ENCODE assay signal across 10 mouse cellular contexts in genomic region chr4:141382406-141382805, GRCm38 (mm10). TPM values are rescaled to one million over a fixed set of nuclear protein-coding genes. Genes with fewer than 3 reads are reported as not detected.
DNase-seq lines count a peak whose midpoint lies in the region; ATAC-seq and TF ChIP-seq lines count a peak whose summit lies in the region.
"Had no signal": no experiment of that assay in that cellular context is flagged by ENCODE, and none has a peak within 500 bp of the region (broad histone marks: within the 10 kb centered on the region; RNA-seq: fewer than 3 reads in every experiment).

No protein-coding gene starts in this region.

- H3K27ac ChIP-seq in heart, embryonic 15.5 days, result no peak overlapping the region
- H3K27ac ChIP-seq in heart, adult 2 months, result no peak overlapping the region
- no peak overlapping the region for H3K27ac ChIP-seq in hindbrain, postnatal 0 days
- H3K27ac ChIP-seq in midbrain, embryonic 14.5 days (replicated peaks; ENCODE audit: low read depth, low read length), result no peak overlapping the region

- intact Hi-C loops in heart, adult 2 months (cut with DNase I), result no loop called here

- H3K4me1 ChIP-seq in heart, embryonic 15.5 days (replicated peaks), result peaks cover 9% of the 10 kb centered on the region
- no peaks in the 10 kb centered on the region; the same call in 1 of the 2 replicates for H3K4me1 ChIP-seq in heart, adult 2 months (ENCODE audit: control insufficient read depth, insufficient read depth, low read length)
- H3K4me1 ChIP-seq in hindbrain, postnatal 0 days (ENCODE audit: insufficient read depth, low read length), result no peaks in the 10 kb centered on the region
- H3K4me1 ChIP-seq in midbrain, embryonic 14.5 days (ENCODE audit: control insufficient read depth, insufficient read depth, low read length), result no peaks in the 10 kb centered on the region

- H3K79me2 ChIP-seq in heart, adult 2 months (replicated peaks; ENCODE audit: control insufficient read depth, insufficient read depth, low read length), result no peaks in the 10 kb centered on the region

- no peak for TF ChIP-seq CTCF in heart, adult 2 months (IDR thresholded peaks at IDR 0.05)
- peak; percentile 31 for TF ChIP-seq CTCF in hindbrain, postnatal 0 days (IDR thresholded peaks at IDR 0.05; ENCODE audit: low read depth)

- ATAC-seq in heart, embryonic 15.5 days (replicated peaks; ENCODE audit: insufficient number of reproducible peaks, insufficient read depth, low FRiP score, low read depth), result no peak
- no peak for ATAC-seq in hindbrain, postnatal 0 days
- no peak for ATAC-seq in midbrain, embryonic 14.5 days (ENCODE audit: low FRiP score, low TSS enrichment)

- 1% methylated on average over 25 of the region's 25 CpGs for WGBS in heart, embryonic 15.5 days
- WGBS in heart, adult 2 months, result 2% methylated on average over 25 of the region's 25 CpGs
- WGBS in hindbrain, postnatal 0 days, result 11% methylated on average over 25 of the region's 25 CpGs
- WGBS in midbrain, embryonic 14.5 days, result 1% methylated on average over 25 of the region's 25 CpGs

- 0 out of 2 replicates have a peak overlapping the region, but pooled peaks have one; percentile 35 for H3K9ac ChIP-seq in heart, embryonic 15.5 days
- no peak overlapping the region for H3K9ac ChIP-seq in heart, adult 2 months (ENCODE audit: low read depth, low read length)
- 0 out of 2 replicates have a peak overlapping the region, but pooled peaks have one; percentile 13 for H3K9ac ChIP-seq in hindbrain, postnatal 0 days (replicated peaks; ENCODE audit: low read length)
- peak overlapping the region; percentile 25; the same call in 1 of the 2 replicates for H3K9ac ChIP-seq in midbrain, embryonic 14.5 days (replicated peaks; ENCODE audit: low read length)

- H3K9me3 ChIP-seq in heart, embryonic 15.5 days (replicated peaks), result no peaks in the 10 kb centered on the region
- no peaks in the 10 kb centered on the region for H3K9me3 ChIP-seq in hindbrain, postnatal 0 days (ENCODE audit: low read length)
- no peaks in the 10 kb centered on the region for H3K9me3 ChIP-seq in midbrain, embryonic 14.5 days (ENCODE audit: control insufficient read depth, low read length)

- DNase-seq in heart, adult 2 months, result no peak
- DNase-seq in embryo, embryonic 10 days (ENCODE audit: low spot score), result peak; percentile 56
- DNase-seq in hindbrain, postnatal 0 days (ENCODE audit: low spot score), result no peak
- DNase-seq in midbrain, embryonic 14.5 days, result peak; percentile 58
- DNase-seq in urinary bladder, postnatal 36 days (ENCODE audit: low spot score in 2 of 2), result no peak
- DNase-seq in cerebellum, adult 11-12 months, result no peak
- DNase-seq in adrenal gland, postnatal 4 days (ENCODE audit: low spot score in 2 of 2), result no peak

- peaks cover 54% of the 10 kb centered on the region for H3K27me3 ChIP-seq in heart, embryonic 15.5 days
- H3K27me3 ChIP-seq in heart, adult 2 months (ENCODE audit: control insufficient read depth, insufficient read depth, low read length), result peaks cover 3% of the 10 kb centered on the region
- H3K27me3 ChIP-seq in hindbrain, postnatal 0 days (ENCODE audit: insufficient read depth, low read length), result peaks cover 18% of the 10 kb centered on the region
- H3K27me3 ChIP-seq in midbrain, embryonic 14.5 days (ENCODE audit: control insufficient read depth, insufficient read depth, low read length), result peaks cover 40% of the 10 kb centered on the region

- H3K36me3 ChIP-seq in heart, embryonic 15.5 days, result no peaks in the 10 kb centered on the region
- H3K36me3 ChIP-seq in heart, adult 2 months (ENCODE audit: control insufficient read depth, insufficient read depth, low read length), result no peaks in the 10 kb centered on the region
- H3K36me3 ChIP-seq in hindbrain, postnatal 0 days (ENCODE audit: insufficient read depth, low read length), result 0 out of 2 replicates have a peak, but pooled peaks cover 5% of the 10 kb centered on the region
- no peaks in the 10 kb centered on the region for H3K36me3 ChIP-seq in midbrain, embryonic 14.5 days (ENCODE audit: control insufficient read depth, insufficient read depth, low read length)

- TF ChIP-seq EP300 in heart, adult 2 months (IDR thresholded peaks at IDR 0.05; ENCODE audit: insufficient read depth, low read depth, low read length), result no peak

- peak overlapping the region; percentile 78 for H3K4me2 ChIP-seq in heart, embryonic 15.5 days
- peak overlapping the region; percentile 49 for H3K4me2 ChIP-seq in hindbrain, postnatal 0 days (ENCODE audit: low read depth, low read length)
- peak overlapping the region; percentile 55 for H3K4me2 ChIP-seq in midbrain, embryonic 14.5 days (ENCODE audit: low read length)

- TF ChIP-seq POLR2A in heart, adult 2 months (IDR thresholded peaks at IDR 0.05; ENCODE audit: insufficient read depth, low read depth, low read length), result no peak

- peak overlapping the region; percentile 44 for H3K4me3 ChIP-seq in heart, embryonic 15.5 days
- no peak overlapping the region for H3K4me3 ChIP-seq in heart, adult 2 months
- H3K4me3 ChIP-seq in hindbrain, postnatal 0 days (ENCODE audit: low read length), result peak overlapping the region; percentile 16; the same call in 1 of the 2 replicates
- peak overlapping the region; percentile 22 for H3K4me3 ChIP-seq in midbrain, embryonic 14.5 days (replicated peaks; ENCODE audit: low read depth, low read length)
- H3K4me3 ChIP-seq: erythroblast, embryonic 14.5 days had no signal

RNA-seq across cellular contexts. Expression of gene Fam131c, which starts 14.4 kb away (rescaled TPM):
- 0.53 and 0.70 TPM in 2 replicates for polyA plus RNA-seq in heart, embryonic 15.5 days (2015; fragmentation: Nextera tagmentation; extraction: Ambion mirVana)
- total RNA-seq in heart, adult 2 months (2021), result 1 to 10 TPM; 2.0 to 2.2 TPM
- polyA plus RNA-seq in heart, adult 2 months (2012; rRNA removed), result 0.29 and 2.9 TPM in 2 replicates
- total RNA-seq in hindbrain, postnatal 0 days (2014; rRNA removed), result 95.3 and 103 TPM in 2 replicates
- 41.7 and 46.3 TPM in 2 replicates for polyA plus RNA-seq in hindbrain, postnatal 0 days (2015; fragmentation: Nextera tagmentation; extraction: Ambion mirVana)
- polyA plus RNA-seq in midbrain, embryonic 14.5 days (2014; fragmentation: Nextera tagmentation; extraction: Ambion mirVana), result 26.7 and 37.2 TPM in 2 replicates
- total RNA-seq in adrenal gland, postnatal 4 days (2021), result 1 to 10 TPM; 1.9 to 3.0 TPM
- total RNA-seq: CH12.LX had no signal
- polyA plus RNA-seq: erythroblast, embryonic 14.5 days had no signal

RNA-seq across cellular contexts. Expression of gene Clcnka, which starts 16.1 kb away (rescaled TPM):
- polyA plus RNA-seq in heart, embryonic 15.5 days (2015; fragmentation: Nextera tagmentation; extraction: Ambion mirVana), result 0.05 and 0.06 TPM in 2 replicates
- total RNA-seq in heart, adult 2 months (2021), result not detected
- polyA plus RNA-seq in heart, adult 2 months (2012; rRNA removed), result 0.04 TPM in 1 of 2 replicates, not detected in the other
- total RNA-seq in hindbrain, postnatal 0 days (2014; rRNA removed), result 1.1 and 1.2 TPM in 2 replicates
- polyA plus RNA-seq in hindbrain, postnatal 0 days (2015; fragmentation: Nextera tagmentation; extraction: Ambion mirVana), result 0.95 and 0.98 TPM in 2 replicates
- 0.11 TPM in 1 of 2 replicates, not detected in the other for polyA plus RNA-seq in midbrain, embryonic 14.5 days (2014; fragmentation: Nextera tagmentation; extraction: Ambion mirVana)
- total RNA-seq in adrenal gland, postnatal 4 days (2021), result 1 to 10 TPM in 1 of 2 experiments, not detected in 1; 2.3 TPM
- total RNA-seq: CH12.LX had no signal
- polyA plus RNA-seq: erythroblast, embryonic 14.5 days had no signal

RNA-seq across cellular contexts. Expression of gene Clcnkb, which starts 33.4 kb away (rescaled TPM):
- polyA plus RNA-seq in heart, embryonic 15.5 days (2015; fragmentation: Nextera tagmentation; extraction: Ambion mirVana), result 0.39 and 0.60 TPM in 2 replicates
- under 1 TPM; 0.43 to 0.57 TPM for total RNA-seq in heart, adult 2 months (2021)
- polyA plus RNA-seq in heart, adult 2 months (2012; rRNA removed), result 2.1 and 4.6 TPM in 2 replicates
- total RNA-seq in hindbrain, postnatal 0 days (2014; rRNA removed), result 5.0 TPM in 1 of 2 replicates, not detected in the other
- polyA plus RNA-seq in hindbrain, postnatal 0 days (2015; fragmentation: Nextera tagmentation; extraction: Ambion mirVana), result 0.19 and 0.38 TPM in 2 replicates
- not detected in 2 replicates for polyA plus RNA-seq in midbrain, embryonic 14.5 days (2014; fragmentation: Nextera tagmentation; extraction: Ambion mirVana)
- 10 to 100 TPM in 1 of 2 experiments, 1 to 10 TPM in 1; 1.0 to 24.8 TPM for total RNA-seq in adrenal gland, postnatal 4 days (2021)
- polyA plus RNA-seq: erythroblast, embryonic 14.5 days had no signal

RNA-seq across cellular contexts. Expression of gene Hspb7, which starts 38.2 kb away (rescaled TPM):
- 220 and 234 TPM in 2 replicates for polyA plus RNA-seq in heart, embryonic 15.5 days (2015; fragmentation: Nextera tagmentation; extraction: Ambion mirVana)
- 1,000 to 10,000 TPM; 1,066 to 1,498 TPM for total RNA-seq in heart, adult 2 months (2021)
- 973 and 1,028 TPM in 2 replicates for polyA plus RNA-seq in heart, adult 2 months (2012; rRNA removed)
- total RNA-seq in hindbrain, postnatal 0 days (2014; rRNA removed), result 0.32 TPM in 1 of 2 replicates, not detected in the other
- polyA plus RNA-seq in hindbrain, postnatal 0 days (2015; fragmentation: Nextera tagmentation; extraction: Ambion mirVana), result 0.06 and 0.08 TPM in 2 replicates
- polyA plus RNA-seq in midbrain, embryonic 14.5 days (2014; fragmentation: Nextera tagmentation; extraction: Ambion mirVana), result not detected in 2 replicates
- 1 to 10 TPM; 2.9 to 9.6 TPM for total RNA-seq in adrenal gland, postnatal 4 days (2021)
- polyA plus RNA-seq: erythroblast, embryonic 14.5 days had no signal

RNA-seq across cellular contexts. Expression of gene Srarp, which starts 53.5 kb away (rescaled TPM):
- polyA plus RNA-seq in heart, embryonic 15.5 days (2015; fragmentation: Nextera tagmentation; extraction: Ambion mirVana), result not detected in 2 replicates
- total RNA-seq in heart, adult 2 months (2021), result 1 to 10 TPM; 1.6 to 2.2 TPM
- 0.94 and 2.4 TPM in 2 replicates for polyA plus RNA-seq in heart, adult 2 months (2012; rRNA removed)
- total RNA-seq in hindbrain, postnatal 0 days (2014; rRNA removed), result 5.8 and 9.9 TPM in 2 replicates
- polyA plus RNA-seq in hindbrain, postnatal 0 days (2015; fragmentation: Nextera tagmentation; extraction: Ambion mirVana), result 0.33 and 0.54 TPM in 2 replicates
- 0.24 and 0.74 TPM in 2 replicates for polyA plus RNA-seq in midbrain, embryonic 14.5 days (2014; fragmentation: Nextera tagmentation; extraction: Ambion mirVana)
- not detected for total RNA-seq in adrenal gland, postnatal 4 days (2021)
- total RNA-seq: CH12.LX had no signal
- polyA plus RNA-seq: erythroblast, embryonic 14.5 days had no signal

Comparison
In these comparisons a context has a peak if more than half of its experiments do, and no peak if none do; other contexts are left out.
1. DNase-seq: peak in embryo, embryonic 10 days (single experiment) and midbrain, embryonic 14.5 days (single experiment); none in heart, adult 2 months (0 of 2), hindbrain, postnatal 0 days (single experiment), urinary bladder, postnatal 36 days (0 of 2), cerebellum, adult 11-12 months (single experiment) and adrenal gland, postnatal 4 days (0 of 2).
2. Peak in every context shown above with its lines, with median percentiles within 50 percentile points of each other: H3K4me2 ChIP-seq.